Mouse (Mus musculus): ENCODE data around the gene Coro2b. TPM values are rescaled to one million over a fixed set of nuclear protein-coding genes. Genes with fewer than 3 reads are reported as not detected.

The Coro2b gene
- polyA plus RNA-seq, 1 experiment = 2.8 TPM

GRCm38 (mm10) chr9:62370186-62370585, 166.7 kb downstream of the Coro2b start:
- TF ChIP-seq CTCF (IDR thresholded peaks at IDR 0.05; ENCODE audit: control insufficient read depth, insufficient read depth, low read length) (no peak), POLR2A (IDR thresholded peaks at IDR 0.05; ENCODE audit: borderline replicate concordance, control insufficient read depth, low read depth, low read length) (no peak)
- Histone ChIP-seq H3K4me3 (replicated peaks; ENCODE audit: control insufficient read depth, low read depth, low read length) (no peak overlapping the region), H3K4me1 (ENCODE audit: control insufficient read depth, insufficient read depth, low read length) (peaks cover 4% of the 10 kb centered on the region), H3K27ac (ENCODE audit: control insufficient read depth, insufficient read depth, low read depth, low read length, poor library complexity) (no peak overlapping the region)
- WGBS = 39% methylated on average over 9 of the region's 9 CpGs

Other genes with a start within 250 kb of the Coro2b start
- gene Anp32a, start 195.8 kb downstream of the Coro2b start, polyA plus RNA-seq (2011; ENCODE audit: insufficient read depth, insufficient read length, low replicate concordance, missing spikeins) = 781 and 1,032 TPM in 2 replicates
- gene Itga11, start 140.8 kb upstream of the Coro2b start, polyA plus RNA-seq (2011; ENCODE audit: insufficient read depth, insufficient read length, low replicate concordance, missing spikeins) = 0.65 and 1.1 TPM in 2 replicates